Mouse (Mus musculus): Measurements from ENCODE around the gene Olfr826. TPM values are rescaled to one million over a fixed set of nuclear protein-coding genes. Genes with fewer than 3 reads are reported as not detected.

Olfr826 gene
- total and polyA plus RNA-seq, 3 experiments: not detected

Other genes with a start within 250 kb of the Olfr826 start
- not detected in 2 replicates for gene Olfr818, start 235.1 kb downstream of the Olfr826 start, total RNA-seq (2012; rRNA removed)
- not detected in 2 replicates for gene Olfr818, start 235.1 kb downstream of the Olfr826 start, total RNA-seq (2014; rRNA removed)
- gene Olfr818, start 235.1 kb downstream of the Olfr826 start, polyA plus RNA-seq (2012; ENCODE audit: insufficient read length, low read depth): not detected in 2 replicates
- not detected in 2 replicates for gene Olfr819, start 216.9 kb downstream of the Olfr826 start, total RNA-seq (2012; rRNA removed)
- not detected in 2 replicates for gene Olfr819, start 216.9 kb downstream of the Olfr826 start, total RNA-seq (2014; rRNA removed)
- gene Olfr819, start 216.9 kb downstream of the Olfr826 start, polyA plus RNA-seq (2012; ENCODE audit: insufficient read length, low read depth): not detected in 2 replicates
- not detected in 2 replicates for gene Olfr247, start 208.0 kb downstream of the Olfr826 start, total RNA-seq (2012; rRNA removed)
- gene Olfr247, start 208.0 kb downstream of the Olfr826 start, total RNA-seq (2014; rRNA removed): not detected in 2 replicates
- not detected in 2 replicates for gene Olfr247, start 208.0 kb downstream of the Olfr826 start, polyA plus RNA-seq (2012; ENCODE audit: insufficient read length, low read depth)
- not detected in 2 replicates for gene Gm10310, start 199.1 kb downstream of the Olfr826 start, total RNA-seq (2012; rRNA removed)
- gene Gm10310, start 199.1 kb downstream of the Olfr826 start, total RNA-seq (2014; rRNA removed): not detected in 2 replicates
- gene Gm10310, start 199.1 kb downstream of the Olfr826 start, polyA plus RNA-seq (2012; ENCODE audit: insufficient read length, low read depth): not detected in 2 replicates
- gene Olfr820, start 171.6 kb downstream of the Olfr826 start, total RNA-seq (2012; rRNA removed): not detected in 2 replicates
- not detected in 2 replicates for gene Olfr820, start 171.6 kb downstream of the Olfr826 start, total RNA-seq (2014; rRNA removed)
- gene Olfr820, start 171.6 kb downstream of the Olfr826 start, polyA plus RNA-seq (2012; ENCODE audit: insufficient read length, low read depth): not detected in 2 replicates
- not detected in 2 replicates for gene Olfr821, start 153.8 kb downstream of the Olfr826 start, total RNA-seq (2012; rRNA removed)
- not detected in 2 replicates for gene Olfr821, start 153.8 kb downstream of the Olfr826 start, total RNA-seq (2014; rRNA removed)
- not detected in 2 replicates for gene Olfr821, start 153.8 kb downstream of the Olfr826 start, polyA plus RNA-seq (2012; ENCODE audit: insufficient read length, low read depth)
- gene Olfr822, start 113.0 kb downstream of the Olfr826 start, total RNA-seq (2012; rRNA removed): not detected in 2 replicates
- gene Olfr822, start 113.0 kb downstream of the Olfr826 start, total RNA-seq (2014; rRNA removed): not detected in 2 replicates
- not detected in 2 replicates for gene Olfr822, start 113.0 kb downstream of the Olfr826 start, polyA plus RNA-seq (2012; ENCODE audit: insufficient read length, low read depth)
- not detected in 2 replicates for gene Olfr823, start 68.8 kb downstream of the Olfr826 start, total RNA-seq (2012; rRNA removed)
- gene Olfr823, start 68.8 kb downstream of the Olfr826 start, total RNA-seq (2014; rRNA removed): not detected in 2 replicates
- gene Olfr823, start 68.8 kb downstream of the Olfr826 start, polyA plus RNA-seq (2012; ENCODE audit: insufficient read length, low read depth): not detected in 2 replicates
- not detected in 2 replicates for gene Olfr824, start 54.2 kb downstream of the Olfr826 start, total RNA-seq (2012; rRNA removed)
- not detected in 2 replicates for gene Olfr824, start 54.2 kb downstream of the Olfr826 start, total RNA-seq (2014; rRNA removed)
- not detected in 2 replicates for gene Olfr824, start 54.2 kb downstream of the Olfr826 start, polyA plus RNA-seq (2012; ENCODE audit: insufficient read length, low read depth)
- gene Olfr825, start 17.4 kb downstream of the Olfr826 start, total RNA-seq (2012; rRNA removed): not detected in 2 replicates
- not detected in 2 replicates for gene Olfr825, start 17.4 kb downstream of the Olfr826 start, total RNA-seq (2014; rRNA removed)
- not detected in 2 replicates for gene Olfr825, start 17.4 kb downstream of the Olfr826 start, polyA plus RNA-seq (2012; ENCODE audit: insufficient read length, low read depth)
- gene Olfr827, start 30.2 kb upstream of the Olfr826 start, total RNA-seq (2012; rRNA removed): not detected in 2 replicates
- gene Olfr827, start 30.2 kb upstream of the Olfr826 start, total RNA-seq (2014; rRNA removed): not detected in 2 replicates
- gene Olfr827, start 30.2 kb upstream of the Olfr826 start, polyA plus RNA-seq (2012; ENCODE audit: insufficient read length, low read depth): not detected in 2 replicates
- 0.13 and 0.17 TPM in 2 replicates for gene Neurod4, start 96.1 kb upstream of the Olfr826 start, total RNA-seq (2012; rRNA removed)
- 0.08 and 0.24 TPM in 2 replicates for gene Neurod4, start 96.1 kb upstream of the Olfr826 start, total RNA-seq (2014; rRNA removed)
- 0.13 TPM in 1 of 2 replicates, not detected in the other for gene Neurod4, start 96.1 kb upstream of the Olfr826 start, polyA plus RNA-seq (2012; ENCODE audit: insufficient read length, low read depth)
- 26.0 and 28.1 TPM in 2 replicates for gene Tespa1, start 138.7 kb upstream of the Olfr826 start, total RNA-seq (2012; rRNA removed)
- 55.1 and 68.0 TPM in 2 replicates for gene Tespa1, start 138.7 kb upstream of the Olfr826 start, total RNA-seq (2014; rRNA removed)
- 48.5 and 48.9 TPM in 2 replicates for gene Tespa1, start 138.7 kb upstream of the Olfr826 start, polyA plus RNA-seq (2012; ENCODE audit: insufficient read length, low read depth)
- gene Vmn2r84, start 210.1 kb upstream of the Olfr826 start, total RNA-seq (2012; rRNA removed): under 0.01 TPM in 1 of 2 replicates, not detected in the other
- gene Vmn2r84, start 210.1 kb upstream of the Olfr826 start, total RNA-seq (2014; rRNA removed): not detected in 2 replicates
- 0.26 TPM in 2 replicates for gene Vmn2r84, start 210.1 kb upstream of the Olfr826 start, polyA plus RNA-seq (2012; ENCODE audit: insufficient read length, low read depth)
- gene Vmn2r85, start 245.5 kb upstream of the Olfr826 start, total RNA-seq (2012; rRNA removed): not detected in 2 replicates
- gene Vmn2r85, start 245.5 kb upstream of the Olfr826 start, total RNA-seq (2014; rRNA removed): not detected in 2 replicates
- gene Vmn2r85, start 245.5 kb upstream of the Olfr826 start, polyA plus RNA-seq (2012; ENCODE audit: insufficient read length, low read depth): not detected in 2 replicates